Mouse (Mus musculus): Measurements from ENCODE around the gene Lyl1. TPM values are rescaled to one million over a fixed set of nuclear protein-coding genes. Genes with fewer than 3 reads are reported as not detected.

The Lyl1 gene
- total RNA-seq, 1 experiment from 2014 or later: 59.7 TPM

- ATAC-seq (ENCODE audit: extremely low read depth, insufficient number of reproducible peaks, low FRiP score, poor library complexity, severe bottlenecking): no peak
These were observed 33.4 kb downstream of the Lyl1 start for GRCm38 (mm10) chr8:84734680-84735079.

- no peak for ATAC-seq (ENCODE audit: extremely low read depth, insufficient number of reproducible peaks, low FRiP score, poor library complexity, severe bottlenecking)
These were observed 34.3 kb downstream of the Lyl1 start for GRCm38 (mm10) chr8:84735597-84735996.

GRCm38 (mm10) chr8:84736521-84736920 is 35.3 kb downstream of the Lyl1 start:
- no peak for ATAC-seq (ENCODE audit: extremely low read depth, insufficient number of reproducible peaks, low FRiP score, poor library complexity, severe bottlenecking)

DNA sequence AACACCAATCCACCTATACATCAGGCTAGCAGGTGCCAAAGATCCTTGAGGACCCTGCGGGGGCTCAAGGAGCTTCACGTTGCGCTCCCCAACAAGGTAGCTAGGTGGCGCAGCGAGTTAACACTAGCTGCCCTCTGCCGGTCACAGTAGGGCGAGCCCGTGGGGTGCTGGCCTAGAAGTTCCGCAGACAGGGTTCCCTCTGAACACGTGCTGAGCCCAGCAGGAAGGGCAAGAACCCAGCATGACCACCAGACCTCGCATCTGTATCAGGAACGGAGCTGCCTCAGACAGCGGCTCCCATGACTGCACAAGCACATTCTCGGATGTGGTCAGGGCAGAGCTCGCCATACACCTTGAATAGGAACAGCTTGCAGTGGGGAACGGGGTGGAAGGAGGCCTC is 36.4 kb downstream of the Lyl1 start:
- peak; percentile 85 for ATAC-seq (ENCODE audit: extremely low read depth, insufficient number of reproducible peaks, low FRiP score, poor library complexity, severe bottlenecking)

DNA sequence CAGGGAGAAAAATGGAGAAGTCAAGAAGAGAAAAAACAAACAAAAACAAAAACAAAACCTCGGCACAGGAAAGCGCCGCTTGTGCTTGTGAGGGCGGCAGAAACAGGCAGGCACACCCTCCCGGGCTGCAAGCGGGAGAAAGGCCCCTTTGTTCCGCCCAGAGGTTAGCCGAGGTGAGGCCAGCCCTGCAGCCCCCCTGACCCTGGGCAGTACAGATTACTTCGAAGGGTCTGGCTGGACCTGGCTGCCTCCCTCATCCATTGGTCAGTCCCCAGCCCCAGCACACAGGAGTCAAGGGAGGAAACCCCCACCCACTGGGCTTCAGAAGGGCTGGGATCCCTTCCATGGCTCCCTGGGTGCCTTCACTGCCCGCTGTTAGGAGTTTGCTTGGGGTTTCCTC is 37.0 kb downstream of the Lyl1 start:
- no peak for ATAC-seq (ENCODE audit: extremely low read depth, insufficient number of reproducible peaks, low FRiP score, poor library complexity, severe bottlenecking)

- no peak for ATAC-seq (ENCODE audit: extremely low read depth, insufficient number of reproducible peaks, low FRiP score, poor library complexity, severe bottlenecking)
These were observed 37.6 kb downstream of the Lyl1 start for GRCm38 (mm10) chr8:84738715-84739400.

- no peak for ATAC-seq (ENCODE audit: extremely low read depth, insufficient number of reproducible peaks, low FRiP score, poor library complexity, severe bottlenecking)
These were observed 38.1 kb downstream of the Lyl1 start for GRCm38 (mm10) chr8:84739401-84739742.

GRCm38 (mm10) chr8:84740895-84741843 is 39.9 kb downstream of the Lyl1 start:
- ATAC-seq (ENCODE audit: extremely low read depth, insufficient number of reproducible peaks, low FRiP score, poor library complexity, severe bottlenecking): no peak

- no peak for ATAC-seq (ENCODE audit: extremely low read depth, insufficient number of reproducible peaks, low FRiP score, poor library complexity, severe bottlenecking)
These were observed 41.2 kb downstream of the Lyl1 start for GRCm38 (mm10) chr8:84742171-84743053.

GRCm38 (mm10) chr8:84743054-84743415 is 41.8 kb downstream of the Lyl1 start:
- no peak for ATAC-seq (ENCODE audit: extremely low read depth, insufficient number of reproducible peaks, low FRiP score, poor library complexity, severe bottlenecking)

GRCm38 (mm10) chr8:84743517-84744420 is 42.5 kb downstream of the Lyl1 start:
- no peak for ATAC-seq (ENCODE audit: extremely low read depth, insufficient number of reproducible peaks, low FRiP score, poor library complexity, severe bottlenecking)

DNA sequence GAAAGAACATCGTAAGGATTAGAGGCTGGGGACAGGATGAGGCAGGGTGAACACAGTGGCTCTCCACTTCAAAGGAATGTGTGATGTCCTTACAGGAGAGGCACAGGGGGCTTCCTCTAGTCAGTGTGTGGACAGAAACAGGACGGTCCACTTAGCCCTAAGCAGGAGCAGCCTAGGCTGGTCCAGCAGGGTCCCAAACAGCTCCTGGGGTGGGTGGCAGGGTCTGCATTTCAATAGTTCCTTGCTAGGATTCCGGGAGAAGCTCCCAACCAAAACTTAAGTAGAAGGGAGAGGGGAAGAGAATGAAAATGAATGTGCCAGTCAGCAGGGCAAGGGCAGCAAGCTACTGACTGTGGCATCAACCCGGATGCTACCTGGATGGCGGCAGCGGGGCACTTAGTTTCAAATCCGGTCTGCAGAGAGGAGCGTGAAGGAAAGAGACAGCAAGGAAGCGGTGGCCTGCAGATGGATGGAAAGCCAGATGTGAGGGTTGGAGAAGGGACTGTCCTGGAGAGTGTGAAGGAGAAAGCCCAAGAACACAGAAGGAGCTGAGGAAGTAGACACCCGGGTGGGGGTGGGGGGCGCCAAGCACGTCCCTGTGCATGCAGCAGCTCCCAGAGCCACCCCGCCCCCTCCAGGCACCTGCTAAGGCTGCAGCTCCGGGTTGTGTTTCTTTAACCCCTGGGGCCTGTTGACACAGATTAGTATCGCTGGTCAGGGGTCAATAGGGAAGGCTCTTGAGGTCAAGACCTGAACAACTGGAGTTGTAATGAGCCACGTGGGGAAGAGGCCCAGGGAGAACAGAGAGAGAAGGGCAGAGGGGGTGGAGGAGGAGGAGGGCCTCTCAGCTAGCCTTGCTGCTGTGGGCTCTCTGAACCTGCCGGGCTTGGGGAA is 44.0 kb downstream of the Lyl1 start:
- no peak for ATAC-seq (ENCODE audit: extremely low read depth, insufficient number of reproducible peaks, low FRiP score, poor library complexity, severe bottlenecking)

DNA sequence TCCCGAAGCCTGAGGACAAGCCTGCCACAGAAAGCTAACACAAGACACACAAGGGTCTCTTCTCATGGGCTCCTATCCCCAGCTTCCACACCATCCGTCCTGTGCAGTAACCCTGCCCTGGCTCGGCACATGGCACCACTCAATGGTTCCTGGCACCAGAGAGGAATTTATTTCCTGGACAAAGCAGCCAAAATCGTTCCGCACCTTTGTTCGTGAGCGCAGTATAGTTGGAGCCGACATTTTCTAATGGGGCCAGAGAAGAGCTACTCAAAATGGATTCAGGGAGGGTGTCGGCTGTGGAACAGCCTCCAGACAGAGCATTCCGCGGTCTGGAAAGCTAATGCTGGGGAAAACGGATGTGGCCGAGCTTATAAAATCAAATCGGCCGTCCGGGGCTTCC is 48.3 kb downstream of the Lyl1 start:
- no peak for ATAC-seq (ENCODE audit: extremely low read depth, insufficient number of reproducible peaks, low FRiP score, poor library complexity, severe bottlenecking)

DNA sequence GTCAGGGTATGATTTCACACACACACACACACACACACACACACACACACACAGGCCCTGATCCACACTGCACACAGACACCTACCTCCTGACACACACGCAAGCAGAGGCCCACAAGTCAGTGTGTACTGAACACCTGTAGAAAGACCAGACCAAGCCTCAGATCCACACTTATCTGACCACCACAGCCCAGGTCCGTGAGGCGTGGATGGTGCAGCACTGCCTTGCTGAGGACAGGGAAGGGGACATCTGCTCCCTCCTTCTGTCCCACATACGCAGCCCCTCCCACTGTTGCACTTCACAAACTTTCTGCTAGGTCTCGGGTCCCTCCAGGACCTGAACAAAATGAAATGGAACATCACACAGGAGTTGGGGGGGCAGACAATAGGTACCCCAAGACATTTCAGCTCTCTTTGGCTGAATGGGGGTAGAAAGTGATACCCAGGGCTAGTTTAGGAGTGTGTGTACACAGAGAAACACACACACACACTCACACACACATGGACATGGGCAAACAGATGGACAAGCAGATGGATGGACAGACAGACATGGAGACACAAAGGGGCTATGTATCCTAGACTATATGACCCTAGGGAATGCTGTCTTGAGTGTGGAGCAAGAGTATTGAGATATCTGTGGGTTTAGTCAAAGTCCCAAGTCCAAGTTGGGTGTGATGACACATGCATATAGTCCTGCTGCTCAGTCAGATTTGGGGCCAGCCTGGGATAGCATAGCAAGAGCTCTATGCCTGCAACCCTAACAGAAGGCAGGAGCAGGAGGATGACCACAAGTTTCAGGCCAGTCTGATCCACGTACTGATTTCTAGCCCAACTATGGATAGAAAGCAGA is 51.7 kb downstream of the Lyl1 start:
- no peak for ATAC-seq (ENCODE audit: extremely low read depth, insufficient number of reproducible peaks, low FRiP score, poor library complexity, severe bottlenecking)

Measured in neutrophil, adult 5-6 weeks (primary cell).